9 mouse cellular contexts compared by ENCODE assay signal in genomic region chr7:16061219-16062098, GRCm38 (mm10). TPM values are rescaled to one million over a fixed set of nuclear protein-coding genes. Genes with fewer than 3 reads are reported as not detected.
A peak's percentile ranks its signal among the peaks of the same experiment; 100 is the strongest.
DNase-seq lines count a peak whose midpoint lies in the region; ATAC-seq and TF ChIP-seq lines count a peak whose summit lies in the region.
"Had no signal": no experiment of that assay in that cellular context is flagged by ENCODE, and none has a peak within 500 bp of the region (broad histone marks: within the 10 kb centered on the region; RNA-seq: fewer than 3 reads in every experiment).

Zfp541 (plus strand) TSS chr7:16061814.

- peak within 1 kb of the TSS; percentile 29; the same call in 1 of the 2 replicates for H3K4me2 ChIP-seq in lung, embryonic 16.5 days (ENCODE audit: low read depth, low read length)
- peak within 1 kb of the TSS; percentile 26; the same call in 1 of the 2 replicates for H3K4me2 ChIP-seq in forebrain, embryonic 14.5 days (ENCODE audit: low read length)
- H3K4me2 ChIP-seq in limb, embryonic 13.5 days (replicated peaks) = peak within 1 kb of the TSS; percentile 46

- WGBS in lung, embryonic 16.5 days = 44% methylated on average over 55 of the region's 80 CpGs
- WGBS in forebrain, embryonic 14.5 days = 54% methylated on average over 79 of the region's 80 CpGs
- WGBS in limb, embryonic 13.5 days = 38% methylated on average over 60 of the region's 80 CpGs

- peaks cover 9% of the 10 kb centered on the region for H3K9me3 ChIP-seq in lung, embryonic 16.5 days (ENCODE audit: control insufficient read depth, low read length)
- H3K9me3 ChIP-seq in forebrain, embryonic 14.5 days (replicated peaks; ENCODE audit: control insufficient read depth, low read length) = no peaks in the 10 kb centered on the region; the same call in 1 of the 2 replicates
- H3K9me3 ChIP-seq in limb, embryonic 13.5 days = peaks cover 12% of the 10 kb centered on the region; the same call in 1 of the 2 replicates

- DNase-seq in lung, postnatal 10 days = no peak
- no peak for DNase-seq in forebrain, embryonic 14.5 days (ENCODE audit: low spot score)
- no peak for DNase-seq in c-Kit-positive CD71-positive TER-119-positive erythroid progenitor cells, embryonic 14.5 days (ENCODE audit: low spot score)
- DNase-seq in gastrocnemius, postnatal 10 days = no peak
- DNase-seq: kidney, postnatal 36 days had no signal

- no peak within 1 kb of the TSS for H3K27ac ChIP-seq in lung, embryonic 16.5 days (ENCODE audit: low read length)
- no peak within 1 kb of the TSS for H3K27ac ChIP-seq in forebrain, embryonic 14.5 days (ENCODE audit: low read depth, low read length)
- no peak within 1 kb of the TSS for H3K27ac ChIP-seq in limb, embryonic 13.5 days
- peak within 1 kb of the TSS; percentile 94 for H3K27ac ChIP-seq in testis, adult 2 months (ENCODE audit: control insufficient read depth, insufficient read depth, low read depth, low read length)

- H3K4me1 ChIP-seq in lung, embryonic 16.5 days (replicated peaks; ENCODE audit: control insufficient read depth, insufficient read depth, low read length) = peaks cover 5% of the 10 kb centered on the region; the same call in 1 of the 2 replicates
- H3K4me1 ChIP-seq in forebrain, embryonic 14.5 days (ENCODE audit: control insufficient read depth, insufficient read depth, low read length) = no peaks in the 10 kb centered on the region
- H3K4me1 ChIP-seq in limb, embryonic 13.5 days = no peaks in the 10 kb centered on the region
- H3K4me1 ChIP-seq in testis, adult 2 months (ENCODE audit: control insufficient read depth, insufficient read depth, low read length) = peaks cover 3% of the 10 kb centered on the region; the same call in 1 of the 2 replicates

- H3K36me3 ChIP-seq in lung, embryonic 16.5 days (ENCODE audit: control insufficient read depth, insufficient read depth, low read length) = no peaks in the 10 kb centered on the region
- no peaks in the 10 kb centered on the region for H3K36me3 ChIP-seq in forebrain, embryonic 14.5 days (ENCODE audit: control insufficient read depth, insufficient read depth, low read length)
- no peaks in the 10 kb centered on the region for H3K36me3 ChIP-seq in limb, embryonic 13.5 days
- no peaks in the 10 kb centered on the region; the same call in 1 of the 2 replicates for H3K36me3 ChIP-seq in testis, adult 2 months (ENCODE audit: control insufficient read depth, insufficient read depth, low read length)

- no peak for TF ChIP-seq CTCF in testis, adult 2 months (IDR thresholded peaks at IDR 0.05; ENCODE audit: control insufficient read depth, insufficient read depth, insufficient replicate concordance, low read depth, low read length)

- peak; percentile 75 for TF ChIP-seq POLR2A in testis, adult 2 months (IDR thresholded peaks at IDR 0.05; ENCODE audit: control insufficient read depth, low read depth, low read length)

- H3K4me3 ChIP-seq in lung, embryonic 16.5 days (ENCODE audit: low read length) = no peak within 1 kb of the TSS
- H3K4me3 ChIP-seq in forebrain, embryonic 14.5 days (ENCODE audit: low read depth, low read length) = no peak within 1 kb of the TSS
- peak within 1 kb of the TSS; percentile 20; the same call in 1 of the 2 replicates for H3K4me3 ChIP-seq in limb, embryonic 13.5 days
- peak within 1 kb of the TSS; percentile 91 for H3K4me3 ChIP-seq in testis, adult 2 months (ENCODE audit: control insufficient read depth, low read depth, low read length)

- H3K9ac ChIP-seq in lung, embryonic 16.5 days (ENCODE audit: low read length) = no peak within 1 kb of the TSS
- H3K9ac ChIP-seq in forebrain, embryonic 14.5 days (ENCODE audit: low read length) = no peak within 1 kb of the TSS
- H3K9ac ChIP-seq in limb, embryonic 13.5 days = no peak within 1 kb of the TSS

- ATAC-seq in lung, embryonic 16.5 days (ENCODE audit: low read depth) = peak; percentile 34; the same call in 1 of the 2 replicates
- ATAC-seq in forebrain, embryonic 14.5 days = 0 out of 2 replicates have a peak, but pooled peaks have one; percentile 34
- no peak for ATAC-seq in limb, embryonic 13.5 days (ENCODE audit: low FRiP score, low read depth)

- H3K27me3 ChIP-seq in lung, embryonic 16.5 days (ENCODE audit: control insufficient read depth, insufficient read depth, low read depth, low read length) = peaks cover 19% of the 10 kb centered on the region
- H3K27me3 ChIP-seq in forebrain, embryonic 14.5 days (replicated peaks; ENCODE audit: control insufficient read depth, insufficient read depth, low read length) = peaks cover 7% of the 10 kb centered on the region
- peaks cover 41% of the 10 kb centered on the region for H3K27me3 ChIP-seq in limb, embryonic 13.5 days
- H3K27me3 ChIP-seq in testis, adult 2 months (ENCODE audit: control insufficient read depth, insufficient read depth, low read length) = no peaks in the 10 kb centered on the region

RNA-seq across cellular contexts. Expression of gene Zfp541, which starts in this region (rescaled TPM):
- 0.06 TPM in 1 of 2 replicates, not detected in the other for polyA plus RNA-seq in lung, embryonic 16.5 days (2015; fragmentation: Nextera tagmentation; extraction: Ambion mirVana)
- 0.16 TPM in 1 of 2 replicates, not detected in the other for polyA plus RNA-seq in forebrain, embryonic 14.5 days (2014; fragmentation: Nextera tagmentation; extraction: Ambion mirVana)
- 0.04 and 0.08 TPM in 2 replicates for polyA plus RNA-seq in limb, embryonic 13.5 days (2015; fragmentation: Nextera tagmentation; extraction: Ambion mirVana)
- polyA plus RNA-seq in testis, adult 2 months (2012; rRNA removed) = 98.8 and 100 TPM in 2 replicates
- not detected for total RNA-seq in gastrocnemius, postnatal 10 days (2021)
- total RNA-seq: megakaryocyte-erythroid progenitor cell, adult 5-6 weeks had no signal

Comparison
In these comparisons a context has a peak if more than half of its experiments do, and no peak if none do; other contexts are left out.
1. RNA of gene Zfp541 (polyA plus RNA-seq): 98.8 to 100 TPM in testis, adult 2 months; 0.04 to 0.08 TPM in limb, embryonic 13.5 days, 0.06 TPM in lung, embryonic 16.5 days and 0.16 TPM in forebrain, embryonic 14.5 days; every median in the first group is over 10 times any median in the second.
2. Peak in ATAC-seq and H3K4me2 ChIP-seq in lung, embryonic 16.5 days; RNA of the gene not detected or under 1 TPM.
3. Peak in ATAC-seq and H3K4me2 ChIP-seq in forebrain, embryonic 14.5 days; RNA of the gene not detected or under 1 TPM.
4. H3K4me3 ChIP-seq: peak in limb, embryonic 13.5 days (single experiment) and testis, adult 2 months (single experiment); none in lung, embryonic 16.5 days (single experiment) and forebrain, embryonic 14.5 days (single experiment).
5. Peak in every context shown above with its lines, with median percentiles within 50 percentile points of each other: H3K4me2 ChIP-seq.